Mouse (Mus musculus) C2C12 (cell line): ENCODE measurements at regions not wholly inside any gene's neighbourhood (a gene's known extent, or its start where the extent isn't known, plus 50 kb on each side); places are given as distances from the start of the nearest gene placed in this dataset.
"Not testable (repeated sequence)": the region's sequence is repeated elsewhere in the genome, so short reads cannot be mapped to it uniquely, and the experiment has no call there.

ENCODE experiments used
- CEBPB ChIP-seq: IDR thresholded peaks from one replicate; pipeline ENCODE4 v1.6.1; 2011; ENCODE audit warnings: low read depth, mild to moderate bottlenecking, control low read depth, moderate library complexity
- CTCF ChIP-seq: IDR thresholded peaks from one replicate; pipeline ENCODE4 v1.5.1; 2011; ENCODE audit not compliant: control insufficient read depth, insufficient read depth, insufficient read length

DNA sequence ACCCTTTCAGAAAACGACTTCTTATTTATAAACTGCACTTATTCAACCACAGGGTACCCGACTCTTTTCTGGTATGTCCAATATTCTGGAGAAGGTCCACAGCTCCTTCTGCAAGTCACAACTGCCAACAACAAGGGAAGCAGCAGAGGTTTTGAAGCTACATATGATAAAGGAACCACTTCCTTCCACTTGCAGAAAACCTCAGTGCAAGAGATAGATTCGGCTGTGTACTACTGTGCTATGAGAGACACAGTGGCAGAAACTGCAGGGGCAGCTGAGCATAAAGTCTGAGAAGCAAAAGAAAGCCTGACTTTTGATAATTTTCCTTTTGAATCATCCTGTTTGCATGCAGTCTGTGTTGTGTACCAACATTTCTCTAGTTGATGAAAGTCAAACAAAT is 823.8 kb downstream of the Dad1 start:
- TF ChIP-seq CTCF, CEBPB: not testable (repeated sequence)
